Mouse (Mus musculus) lung, embryonic 14.5 days (tissue): ENCODE measurements around the gene Adamts3. TPM values are rescaled to one million over a fixed set of nuclear protein-coding genes. Genes with fewer than 3 reads are reported as not detected.

Source experiments
- ATAC-seq: fragments of 200-750 bp; cut with Nextera tagmentation; 2 replicates; pipeline ENCODE4 v1.8.0; 2017; ENCODE audit warnings: mild to moderate bottlenecking, moderate TSS enrichment, moderate library complexity; ENCODE audit not compliant: insufficient read depth
- DNase-seq: peaks from one replicate; pipeline ENCODE4 v3.0.0-alpha.2; 2015
- H3K27ac ChIP-seq: fragments of 300-500 bp; sonication (generic); 2 replicates; pipeline ENCODE4 v1.5.1; 2014; ENCODE audit warnings: low read depth, mild to moderate bottlenecking, moderate library complexity
- H3K27me3 ChIP-seq: fragments of 300-500 bp; sonication (generic); 2 replicates; pipeline ENCODE4 v1.6.1; 2014; ENCODE audit warnings: low read length, control low read depth; ENCODE audit not compliant: insufficient read depth
- H3K36me3 ChIP-seq: fragments of 300-500 bp; sonication (generic); 2 replicates; pipeline ENCODE4 v1.6.1; 2014; ENCODE audit warnings: control low read depth; ENCODE audit not compliant: insufficient read depth
- H3K4me1 ChIP-seq: fragments of 300-500 bp; sonication (generic); 2 replicates; pipeline ENCODE4 v1.6.1; 2014; ENCODE audit warnings: antibody characterized with exemption, control low read depth; ENCODE audit not compliant: insufficient read depth
- H3K4me2 ChIP-seq: fragments of 300-500 bp; sonication (generic); 2 replicates; pipeline ENCODE4 v1.6.1; 2014; ENCODE audit warnings: mild to moderate bottlenecking
- H3K4me3 ChIP-seq: fragments of 300-500 bp; sonication (generic); 2 replicates; pipeline ENCODE4 v1.5.1; 2014; ENCODE audit warnings: low read depth, low read length
- H3K9ac ChIP-seq: fragments of 300-500 bp; sonication (generic); 2 replicates; pipeline ENCODE4 v1.6.1; 2014
- H3K9me3 ChIP-seq: fragments of 300-500 bp; sonication (generic); 2 replicates; pipeline ENCODE4 v1.6.1; 2016; ENCODE audit warnings: low read depth, low read length, control low read depth
- CTCF ChIP-seq: IDR thresholded peaks from 2 replicates; pipeline ENCODE4 v1.5.1; 2016; ENCODE audit warnings: antibody characterized with exemption, low read depth
- WGBS: fragments of 180-500 bp; shearing (Covaris S2); extraction: QIAGEN DNeasy Blood & Tissue Kit; methylation state at CpG from one replicate; pipeline ENCODE4 v1.1.7; 2014; 5-methylcytosine and 5-hydroxymethylcytosine counted together
- polyA plus RNA-seq: library from polyadenylated mRNA; unstranded; fragments of >200 nt; fragmentation: Nextera tagmentation; extraction: Ambion mirVana; gene quantifications from 2 replicates; pipeline ENCODE4 v1.2.1, GENCODE M21; 2014

Adamts3 gene
- polyA plus RNA-seq, 1 experiment from 2014 or later, result 5.9 TPM

DNA sequence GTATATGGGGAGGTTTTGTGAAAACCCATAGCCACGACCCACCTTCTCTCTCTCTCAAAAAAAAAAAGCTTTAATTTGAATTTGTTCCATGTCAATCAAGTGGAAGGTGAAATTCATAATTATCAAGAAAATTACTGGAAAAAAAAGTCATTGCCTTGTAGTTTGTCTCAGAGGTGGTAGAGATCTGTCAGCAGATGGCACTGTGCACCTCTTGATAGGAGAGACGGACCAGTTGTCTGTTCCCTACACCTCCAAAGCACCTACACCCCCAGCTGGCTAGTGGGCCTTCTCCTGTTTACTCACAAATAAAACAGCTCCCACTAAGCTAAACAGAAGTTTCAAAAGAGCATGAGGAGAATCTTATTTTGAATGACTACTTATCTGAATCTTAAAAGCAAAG lies 168.6 kb downstream of the Adamts3 start:
- Histone ChIP-seq H3K27ac (no peak overlapping the region), H3K4me1 (0 out of 2 replicates have a peak, but pooled peaks cover 2% of the 10 kb centered on the region), H3K4me3 (no peak overlapping the region), H3K4me2 (no peak overlapping the region), H3K9ac (no peak overlapping the region), H3K27me3 (no peaks in the 10 kb centered on the region), H3K36me3 (no peaks in the 10 kb centered on the region), H3K9me3 (no peaks in the 10 kb centered on the region)
- DNase-seq, result peak; percentile 16
- ATAC-seq, result no peak
- 50% methylated on average over 2 of the region's 2 CpGs for WGBS
- peak; percentile 38; the same call in 1 of the 2 replicates for TF ChIP-seq CTCF

DNA sequence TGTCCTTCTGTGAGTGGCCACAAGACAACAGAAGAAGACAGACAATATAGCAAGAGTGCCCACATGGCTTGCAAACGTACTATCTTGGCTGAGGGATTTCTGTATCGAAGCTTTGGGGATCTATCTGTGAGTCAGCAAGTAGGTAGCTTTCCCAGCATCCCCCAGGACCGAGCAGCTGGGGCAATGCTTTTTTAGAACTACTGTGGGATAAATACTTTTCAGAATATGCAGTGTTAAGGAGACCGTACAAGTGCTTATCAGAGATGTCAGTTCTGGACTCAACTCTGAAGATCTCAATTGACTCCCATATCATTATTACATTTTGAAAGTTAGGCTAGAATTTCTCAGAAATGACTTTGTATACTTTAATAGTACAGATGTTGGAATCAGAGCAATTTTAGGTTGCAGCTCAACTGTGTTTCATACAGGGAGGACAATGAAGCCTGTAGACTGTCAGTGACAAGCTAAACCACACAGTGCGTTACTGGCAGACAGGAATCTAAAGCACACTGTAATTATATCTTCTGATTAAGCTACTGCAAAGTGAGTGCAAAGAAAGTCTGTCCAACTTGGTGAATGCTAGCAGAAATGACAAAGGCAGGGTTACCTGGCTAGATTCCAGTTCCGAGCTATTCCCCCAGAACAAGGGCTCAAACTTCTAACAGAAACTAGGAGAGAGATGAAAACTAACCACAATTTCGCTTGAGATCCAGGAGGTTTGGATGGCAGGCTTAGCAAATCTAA lies 171.8 kb downstream of the Adamts3 start:
- ATAC-seq (peak; percentile 83), DNase-seq (peak; percentile 84)
- TF ChIP-seq CTCF, result no peak
- no peak overlapping the region for H3K4me2 ChIP-seq
- no peaks in the 10 kb centered on the region for H3K27me3 ChIP-seq
- whole genome bisulfite sequencing, result 56% methylated on average over 7 of the region's 7 CpGs
- no peak overlapping the region for H3K4me3 ChIP-seq
- 0 out of 2 replicates have a peak, but pooled peaks cover 2% of the 10 kb centered on the region for H3K4me1 ChIP-seq
- H3K36me3 ChIP-seq, result 0 out of 2 replicates have a peak, but pooled peaks cover 3% of the 10 kb centered on the region
- H3K9me3 ChIP-seq, result no peaks in the 10 kb centered on the region
- 0 out of 2 replicates have a peak overlapping the region, but pooled peaks have one; percentile 18 for H3K27ac ChIP-seq
- H3K9ac ChIP-seq, result no peak overlapping the region

DNA sequence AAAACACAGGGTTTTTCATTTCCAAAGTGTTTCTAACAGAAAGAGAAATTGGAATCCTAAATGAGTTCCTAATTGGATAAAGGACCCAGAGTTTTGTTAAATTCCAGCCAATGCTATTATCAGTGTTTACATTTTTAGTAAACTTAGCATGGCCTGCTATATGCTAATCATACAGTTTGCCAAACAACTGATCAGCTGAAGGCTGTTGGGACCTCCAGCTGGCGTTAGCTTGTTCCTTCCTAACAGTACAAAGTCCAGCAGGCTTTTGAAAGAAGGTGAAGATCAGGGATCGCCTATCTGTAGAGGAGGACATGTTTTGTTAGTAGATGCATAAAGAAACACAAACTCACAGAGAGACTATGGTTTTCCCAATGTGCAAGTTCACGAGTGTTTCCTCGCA lies 173.7 kb downstream of the Adamts3 start:
- no peak overlapping the region for H3K4me3 ChIP-seq
- no peaks in the 10 kb centered on the region for H3K9me3 ChIP-seq
- peak; percentile 71 for DNase-seq
- no peak overlapping the region for H3K9ac ChIP-seq
- H3K27ac ChIP-seq, result peak overlapping the region; percentile 36; the same call in 1 of the 2 replicates
- 25% methylated on average over 4 of the region's 4 CpGs for WGBS
- H3K36me3 ChIP-seq, result 0 out of 2 replicates have a peak, but pooled peaks cover 3% of the 10 kb centered on the region
- H3K4me1 ChIP-seq, result 0 out of 2 replicates have a peak, but pooled peaks cover 5% of the 10 kb centered on the region
- H3K4me2 ChIP-seq, result no peak overlapping the region
- ATAC-seq, result peak; percentile 72
- no peak for TF ChIP-seq CTCF
- H3K27me3 ChIP-seq, result no peaks in the 10 kb centered on the region

DNA sequence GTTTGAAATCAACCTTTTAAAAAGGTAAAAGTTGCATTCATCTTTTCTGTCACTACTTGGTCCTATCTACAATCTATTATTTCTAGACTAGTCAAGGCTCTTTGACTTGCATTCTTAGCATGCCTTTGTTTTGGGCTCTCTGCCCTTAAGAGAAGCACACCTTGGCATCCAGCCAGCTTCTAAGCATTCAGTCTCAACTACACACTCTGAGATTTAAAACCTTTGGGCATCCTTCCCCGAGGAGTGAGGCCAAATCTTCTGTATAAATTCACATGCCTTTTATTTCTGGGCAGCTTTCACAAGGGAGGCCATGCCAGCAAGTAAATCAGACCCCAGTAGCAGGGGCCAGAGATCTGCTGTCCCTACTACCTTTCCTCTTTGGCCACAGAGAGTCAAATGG lies 178.9 kb downstream of the Adamts3 start:
- Histone ChIP-seq H3K9me3 (no peaks in the 10 kb centered on the region), H3K36me3 (0 out of 2 replicates have a peak, but pooled peaks cover 3% of the 10 kb centered on the region), H3K4me3 (no peak overlapping the region), H3K27ac (peak overlapping the region; percentile 9; the same call in 1 of the 2 replicates), H3K4me1 (0 out of 2 replicates have a peak, but pooled peaks cover 9% of the 10 kb centered on the region), H3K4me2 (no peak overlapping the region), H3K9ac (no peak overlapping the region), H3K27me3 (no peaks in the 10 kb centered on the region)
- TF ChIP-seq CTCF, result no peak
- 16% methylated on average over 1 of the region's 1 CpGs for WGBS
- peak; percentile 76 for ATAC-seq
- peak; percentile 91 for DNase-seq

DNA sequence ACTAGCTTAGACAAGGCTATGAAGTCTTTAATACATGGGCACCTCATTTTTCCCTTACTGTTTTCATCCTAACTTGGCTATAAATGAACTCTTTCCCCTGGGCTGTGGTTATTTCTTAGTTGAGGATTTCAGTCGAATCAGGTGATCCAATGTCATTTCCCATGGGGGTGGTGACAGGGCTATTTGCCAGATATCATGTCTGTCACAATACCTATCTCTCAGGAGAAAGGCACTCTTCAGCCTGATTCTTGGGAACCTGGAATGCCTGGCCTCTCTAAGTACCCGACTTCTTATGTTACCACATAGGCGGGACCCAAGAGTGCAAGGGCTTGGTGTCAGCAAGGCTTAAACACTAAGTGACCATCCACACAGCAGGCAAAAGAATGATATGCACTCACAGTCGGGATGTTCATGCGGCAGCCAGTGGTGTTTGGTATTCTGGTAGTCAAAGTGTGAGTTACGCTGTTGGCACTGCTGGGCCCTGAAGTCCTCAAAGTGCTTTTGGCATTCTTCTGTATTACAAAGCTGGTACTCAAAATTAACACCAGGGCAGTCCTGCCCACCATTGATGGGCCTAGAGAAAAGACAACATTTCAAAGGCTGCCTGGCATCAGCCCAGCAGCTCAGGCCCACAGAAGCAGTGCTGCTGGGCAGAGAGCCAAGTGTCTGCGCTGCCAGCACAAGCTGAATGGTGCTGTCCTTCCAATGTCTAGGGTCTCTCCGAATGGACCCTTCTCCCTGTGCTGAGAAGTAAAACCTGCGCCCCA lies 181.7 kb downstream of the Adamts3 start:
- 65% methylated on average over 9 of the region's 9 CpGs for WGBS

DNA sequence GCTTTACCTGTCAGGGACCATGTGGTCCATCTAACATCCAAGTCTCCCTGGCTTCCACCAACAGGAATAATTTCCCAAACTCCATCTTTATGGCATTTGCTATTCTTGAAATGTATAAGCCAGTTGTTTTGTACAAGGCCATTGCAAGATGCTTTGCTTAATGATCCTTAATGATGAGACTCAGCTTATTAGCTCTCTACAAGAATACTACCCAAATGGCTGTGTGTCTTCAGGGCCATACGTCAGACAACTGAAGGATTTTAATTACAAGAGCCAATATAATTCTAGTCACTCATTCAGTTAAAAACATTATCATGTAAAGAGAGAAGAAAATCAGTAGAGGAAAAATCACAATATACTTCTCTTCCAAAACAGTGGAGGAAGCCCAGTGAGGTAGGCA lies 195.3 kb downstream of the Adamts3 start:
- Histone ChIP-seq H3K36me3 (no peaks in the 10 kb centered on the region), H3K4me1 (no peaks in the 10 kb centered on the region), H3K9ac (no peak overlapping the region), H3K4me2 (no peak overlapping the region), H3K9me3 (no peaks in the 10 kb centered on the region), H3K27ac (no peak overlapping the region), H3K27me3 (no peaks in the 10 kb centered on the region), H3K4me3 (no peak overlapping the region)
- ATAC-seq, result no peak
- 89% methylated on average over 1 of the region's 1 CpGs for whole genome bisulfite sequencing
- TF ChIP-seq CTCF, result no peak
- no peak for DNase-seq

More for the DNA sequence above, 181.7 kb downstream of the Adamts3 start:
- no peak overlapping the region for H3K4me3 ChIP-seq
- no peaks in the 10 kb centered on the region for H3K36me3 ChIP-seq
- no peak overlapping the region for H3K4me2 ChIP-seq
- 0 out of 2 replicates have a peak, but pooled peaks cover 9% of the 10 kb centered on the region for H3K4me1 ChIP-seq
- peak; percentile 77 for DNase-seq
- no peaks in the 10 kb centered on the region for H3K27me3 ChIP-seq
- H3K27ac ChIP-seq, result no peak overlapping the region
- no peak for TF ChIP-seq CTCF
- H3K9me3 ChIP-seq, result no peaks in the 10 kb centered on the region
- H3K9ac ChIP-seq, result no peak overlapping the region
- ATAC-seq, result peak; percentile 45
